Mouse (Mus musculus) lung, postnatal 4 days (tissue): ENCODE measurements around the gene Lin54.
A peak's percentile ranks its signal among the peaks of the same experiment; 100 is the strongest.

Experiments used
- DNase-seq, 2 experiments: peaks; one replicate each; pipeline ENCODE4 v3.0.0; 2021

Gene Lin54

DNA sequence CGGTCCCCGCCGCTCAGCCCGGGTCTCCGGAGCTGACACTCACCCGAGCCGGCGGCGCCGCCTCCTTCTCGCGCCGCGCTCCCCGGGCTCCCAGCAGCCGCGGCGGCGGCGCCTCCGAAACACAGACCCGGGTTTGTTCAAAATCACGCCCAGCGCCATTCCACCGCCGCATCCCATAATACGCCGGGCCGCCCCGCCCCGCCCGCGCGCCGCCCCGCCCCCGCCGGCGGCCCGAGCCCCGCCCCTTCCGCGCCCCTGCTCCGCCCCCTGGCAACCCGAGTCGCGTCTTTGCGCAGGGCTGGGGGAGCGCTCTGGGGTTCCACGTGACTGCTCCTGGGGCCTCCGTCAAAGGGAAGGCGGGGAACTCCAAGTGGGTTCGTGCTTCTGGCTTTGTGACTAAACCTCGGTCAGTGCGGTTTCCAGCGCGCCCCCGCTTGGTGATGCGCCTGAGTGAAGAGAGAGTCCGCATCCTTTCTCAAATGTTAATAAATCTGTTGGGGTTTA is at the start of gene Lin54:
Lin54 (minus strand) TSS at position 182 of the 504 bp plus-strand sequence.
- peak; percentile 90 to 94 for DNase-seq

DNA sequence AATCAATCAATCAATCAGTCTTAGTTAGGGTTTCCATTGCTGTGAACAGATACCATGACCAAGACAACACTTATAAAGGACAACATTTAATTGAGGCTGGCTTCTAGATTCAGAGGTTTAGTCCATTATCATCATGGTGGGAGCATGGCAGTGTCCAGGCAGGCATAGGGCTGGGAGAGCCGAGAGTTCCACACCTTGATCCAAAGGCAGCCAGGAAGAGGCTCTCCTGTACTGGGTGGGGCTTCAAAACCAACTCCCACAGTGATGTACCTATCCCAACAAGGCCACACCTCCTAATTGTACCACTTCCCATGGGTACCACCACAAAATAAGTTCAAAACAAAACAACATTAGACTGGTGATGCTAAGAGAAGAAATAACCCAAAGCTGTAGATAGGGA is 49.7 kb upstream of the Lin54 start:
- DNase-seq: no peak

DNA sequence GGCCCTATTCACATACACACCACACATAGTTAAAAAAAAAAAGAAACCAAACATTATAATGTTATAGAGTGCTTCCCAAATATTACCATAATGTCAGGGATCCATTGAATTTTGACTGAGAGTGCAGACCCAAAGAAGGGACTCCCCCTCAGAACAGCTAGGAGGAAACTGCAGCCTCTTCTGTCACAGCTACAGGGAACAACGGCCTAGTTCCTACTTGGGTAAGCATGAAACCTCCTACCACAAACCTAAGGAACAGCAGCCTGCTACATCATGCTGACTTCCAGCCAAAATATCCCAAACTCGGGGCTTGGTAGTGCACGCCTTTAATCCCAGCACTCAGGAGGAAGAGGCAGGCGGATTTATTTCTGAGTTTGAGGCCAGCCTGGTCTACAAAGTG is 48.9 kb upstream of the Lin54 start:
- no peak for DNase-seq

DNA sequence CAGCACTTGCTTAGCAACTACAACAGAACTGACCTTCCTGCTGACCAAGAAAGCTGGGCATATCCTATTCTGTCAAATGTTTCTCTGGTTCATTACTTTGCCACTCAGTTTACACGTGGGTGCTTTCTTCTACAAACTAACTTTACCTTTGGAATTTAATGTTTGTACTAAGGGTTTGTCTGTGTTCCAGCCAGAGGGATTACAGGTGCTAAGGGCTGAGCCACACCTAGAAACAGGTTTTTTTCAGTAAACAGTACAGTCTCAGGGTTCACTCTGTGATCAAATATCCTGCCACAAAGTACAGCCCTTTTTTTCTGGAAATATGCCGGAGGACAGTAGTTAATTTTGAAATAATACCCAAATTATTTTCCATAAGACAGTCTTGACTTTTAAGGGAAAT is 47.8 kb upstream of the Lin54 start:
- no peak for DNase-seq

DNA sequence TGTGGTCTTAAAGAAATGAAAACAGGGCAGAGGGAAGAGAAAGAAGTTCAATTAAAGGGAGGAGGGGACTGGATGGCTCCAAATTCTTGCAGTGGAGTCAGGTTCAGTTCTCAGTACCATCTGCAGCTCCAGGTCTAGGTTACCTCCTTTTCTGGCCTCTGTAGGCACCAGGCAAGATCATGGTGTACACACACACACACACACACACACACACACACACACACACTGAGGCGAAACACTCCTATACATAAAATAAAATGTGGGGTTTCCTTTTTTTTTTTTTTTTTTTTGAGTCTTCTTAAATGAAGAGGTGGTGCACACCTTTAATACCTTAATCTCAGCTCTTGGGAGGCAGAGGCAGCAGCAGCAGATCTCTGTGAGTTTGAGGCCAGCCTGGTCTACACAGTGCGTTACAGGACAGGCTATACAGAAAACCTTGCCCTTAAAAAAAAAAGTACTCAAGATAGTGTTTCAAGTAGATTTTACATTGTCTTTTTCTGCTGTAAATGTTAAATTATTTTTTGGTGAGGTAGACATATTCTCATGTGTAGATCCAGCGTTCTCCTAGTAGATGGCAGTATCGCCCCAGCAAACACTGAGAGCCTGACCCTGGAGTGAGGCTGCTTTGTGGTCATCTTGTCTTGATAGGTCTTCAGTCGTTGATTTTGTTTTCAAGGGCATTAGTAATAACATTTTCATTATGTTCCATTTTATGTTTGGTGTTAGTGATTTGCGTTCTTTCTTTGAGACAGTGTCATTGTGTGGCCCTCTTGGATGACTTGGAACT is 46.0 kb upstream of the Lin54 start:
- DNase-seq: peak in 1 of 2 experiments; percentile 39

DNA sequence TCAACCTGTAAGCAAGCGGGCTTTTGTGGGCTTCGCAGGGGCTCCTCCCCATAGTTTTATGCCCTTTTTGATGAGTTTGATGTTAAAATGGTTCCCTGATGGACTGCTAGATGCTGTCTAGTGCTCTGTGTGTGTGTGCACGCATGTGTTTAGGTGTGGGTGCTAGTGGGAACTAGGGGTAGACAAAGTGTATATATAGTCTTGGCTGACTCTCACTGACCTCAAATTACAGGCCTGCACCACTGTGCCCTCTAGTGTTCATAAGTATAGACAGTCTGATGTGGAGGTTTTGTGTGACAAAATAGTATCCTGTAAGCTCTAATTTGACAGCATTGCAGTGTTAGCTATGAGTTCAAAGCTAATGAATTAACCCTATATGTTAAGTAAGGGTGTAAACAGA is 36.2 kb upstream of the Lin54 start:
- DNase-seq: peak in 1 of 2 experiments; percentile 47

DNA sequence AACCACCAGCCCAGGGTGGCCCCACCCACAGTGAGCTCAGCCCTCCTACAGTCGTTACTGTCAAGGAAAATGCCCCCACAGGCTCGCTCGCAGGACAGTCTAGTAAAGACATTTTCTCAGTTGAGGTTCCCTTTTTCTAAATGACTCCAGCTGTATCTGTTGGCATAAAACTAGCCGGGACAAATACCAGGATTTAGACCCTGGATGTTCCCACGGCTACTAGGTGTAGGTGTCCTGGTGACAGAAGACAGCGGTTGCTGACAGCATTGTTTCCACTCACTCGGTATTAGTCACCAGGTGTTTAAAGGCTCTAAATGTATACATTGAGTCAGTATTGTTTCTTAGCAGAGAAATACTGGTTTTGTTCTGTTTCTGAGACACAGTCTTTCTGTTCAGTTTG is 35.4 kb upstream of the Lin54 start:
- no peak for DNase-seq

DNA sequence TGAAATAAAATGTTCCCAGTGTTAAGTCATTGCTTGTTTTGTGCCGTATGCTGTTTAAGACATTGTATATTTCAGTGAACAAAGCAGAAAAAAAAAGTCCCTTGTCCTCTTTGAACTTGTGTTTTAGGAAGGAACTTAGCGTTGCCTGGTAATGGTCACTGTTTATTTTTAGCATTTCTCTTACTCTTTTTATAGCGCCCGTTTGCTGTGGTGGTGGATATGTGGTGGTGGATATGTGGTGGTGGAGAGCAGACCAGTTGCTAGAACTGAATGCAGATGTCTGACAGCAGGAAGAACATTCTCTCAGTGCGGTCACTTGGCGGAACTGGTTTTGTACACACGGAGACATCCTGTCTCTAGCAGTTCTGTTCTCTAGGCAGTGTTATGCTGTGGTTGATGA is 25.7 kb upstream of the Lin54 start:
- DNase-seq: peak; percentile 59 to 69

DNA sequence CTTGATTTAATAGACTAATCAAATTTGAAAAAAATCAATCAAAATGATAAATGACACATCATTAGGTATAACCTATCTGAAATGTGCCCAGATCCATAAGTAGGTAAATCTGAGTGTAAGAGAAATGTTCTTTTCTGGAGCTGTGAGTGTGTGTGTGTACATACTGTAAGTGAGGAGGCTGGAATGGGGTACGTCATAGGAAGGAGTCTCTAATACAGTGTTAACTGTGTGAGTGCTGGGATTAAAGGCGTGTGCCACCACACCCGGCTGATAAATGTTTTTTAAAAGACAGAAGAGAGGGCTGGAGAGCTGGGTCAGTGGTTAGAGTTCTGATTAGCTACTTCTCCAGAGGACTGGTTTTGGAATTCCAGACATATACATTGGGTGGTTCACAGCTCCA is 25.2 kb upstream of the Lin54 start:
- no peak for DNase-seq

DNA sequence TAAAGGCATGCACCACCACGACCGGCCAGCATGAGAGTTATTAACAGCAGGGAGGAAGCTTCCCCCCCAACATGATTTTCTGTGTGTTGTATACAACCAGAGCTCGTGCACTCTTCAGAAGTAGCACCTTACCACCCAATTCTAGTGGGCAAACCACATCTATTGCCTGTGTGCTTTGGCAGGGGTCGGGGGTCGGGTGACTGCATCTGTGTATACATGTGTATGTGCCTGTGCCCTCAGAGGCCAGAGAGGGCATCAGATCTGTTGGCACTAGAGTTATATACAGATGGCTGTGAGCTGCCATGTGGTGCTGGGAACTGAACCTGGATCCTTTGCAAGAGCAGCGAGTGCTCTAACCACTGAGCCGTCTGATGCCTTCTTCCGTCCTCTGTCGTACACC is 24.5 kb upstream of the Lin54 start:
- no peak for DNase-seq

DNA sequence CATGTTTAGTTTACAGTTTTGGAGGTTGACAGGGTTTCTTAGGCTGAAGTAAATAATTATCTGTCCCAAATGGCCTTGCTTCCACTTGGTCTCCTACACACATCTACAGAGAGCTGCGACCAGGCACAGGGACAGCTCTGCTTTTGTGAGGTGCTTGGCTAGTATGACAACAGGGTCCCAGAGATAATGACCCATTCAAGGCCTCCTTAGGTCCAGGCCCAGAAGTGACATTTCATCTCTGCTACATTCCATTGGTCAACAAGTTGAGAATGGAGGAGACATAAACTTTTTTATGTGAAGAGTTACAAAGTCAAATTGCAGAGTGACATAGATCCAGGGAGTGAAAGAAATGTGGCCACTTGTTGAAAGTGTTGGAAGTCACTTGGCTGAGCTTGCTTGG is 22.9 kb upstream of the Lin54 start:
- DNase-seq: no peak

DNA sequence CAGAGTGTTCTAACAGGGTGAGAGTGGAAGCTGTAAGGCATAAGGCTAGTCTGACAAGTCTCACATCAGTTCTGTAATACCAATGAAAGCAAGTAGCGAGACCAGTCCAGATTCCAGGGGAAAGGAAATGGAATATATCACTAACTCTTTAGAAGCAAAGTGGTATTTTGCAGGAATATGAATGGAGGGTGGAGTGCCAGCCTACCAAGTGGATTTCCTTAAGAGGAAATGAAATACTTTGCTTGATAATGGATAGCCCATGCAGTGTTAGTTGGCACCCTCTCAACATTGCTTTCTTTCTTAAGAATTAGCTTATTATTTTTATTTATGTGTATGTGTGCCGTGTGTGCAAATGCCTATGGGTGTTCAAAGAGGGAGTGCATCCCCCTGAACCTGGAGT is 19.8 kb upstream of the Lin54 start:
- DNase-seq: no peak

DNA sequence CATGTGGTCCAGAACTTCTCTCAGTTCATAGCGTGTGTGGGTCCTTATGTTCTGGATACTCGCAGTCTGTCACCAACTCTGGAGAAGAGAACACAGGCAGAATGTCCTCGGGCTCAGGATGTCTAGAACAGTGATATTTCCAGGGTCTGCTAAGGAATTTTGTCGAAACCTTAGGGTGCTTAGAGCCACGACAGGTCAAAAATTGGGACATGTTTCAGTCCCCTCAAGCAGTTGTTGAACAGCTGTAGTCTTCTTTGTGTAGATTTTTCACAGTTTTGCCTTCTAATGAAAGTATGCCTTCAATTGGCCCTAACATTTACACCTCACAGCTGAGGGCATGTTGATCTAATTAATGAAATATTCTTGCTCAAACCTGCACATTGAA is 18.6 kb upstream of the Lin54 start:
- no peak for DNase-seq

DNA sequence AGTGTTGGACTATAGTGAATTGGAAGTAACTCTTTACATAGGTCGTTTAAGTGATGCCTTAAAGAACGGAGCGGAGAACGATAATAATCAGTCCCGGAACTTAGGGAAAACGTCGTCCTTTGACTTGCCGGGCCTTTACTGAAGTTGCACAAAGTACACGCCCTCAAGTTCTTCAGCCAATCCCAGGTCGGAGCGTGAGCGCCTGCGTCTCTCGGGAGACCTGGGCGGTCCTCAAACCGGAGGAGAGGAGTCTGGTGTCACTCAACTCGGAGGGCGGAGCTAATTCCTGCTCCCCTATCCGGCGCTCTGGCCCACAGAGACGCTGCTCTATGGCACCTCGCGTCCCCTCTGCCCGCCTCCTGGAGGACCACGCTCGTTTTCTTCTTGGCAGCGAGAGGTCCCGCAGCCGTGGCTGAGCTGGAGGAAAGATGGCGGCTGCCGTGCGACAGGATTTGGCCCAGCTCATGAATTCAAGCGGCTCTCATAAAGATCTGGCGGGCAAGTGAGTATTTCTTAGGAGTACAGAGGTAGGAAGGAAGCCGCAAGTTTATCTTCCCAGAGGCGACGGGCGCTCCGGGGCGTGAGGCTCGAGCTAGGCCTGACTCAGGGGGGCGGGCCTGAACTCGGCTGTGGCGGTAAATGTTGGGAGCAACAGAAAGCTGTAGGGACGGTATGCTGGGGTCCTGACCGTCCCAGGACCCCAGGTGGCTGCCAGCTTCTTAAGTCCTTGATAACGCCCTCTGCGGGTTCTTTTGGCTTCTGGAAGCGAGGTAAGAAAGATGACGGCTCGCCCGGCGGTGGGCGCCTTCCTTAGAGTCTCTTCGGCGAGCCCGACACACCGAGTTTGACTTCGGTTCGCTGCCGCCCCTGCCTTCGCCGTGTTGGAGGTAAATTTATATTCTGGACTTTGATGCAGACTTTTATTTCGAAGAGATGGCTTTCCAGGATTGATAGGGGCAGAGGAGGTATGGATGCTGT is 17.9 kb upstream of the Lin54 start, which contains the start of gene Cops4:
Cops4 (plus strand) TSS at position 261 of the 978 bp plus-strand sequence.
- peak; percentile 98 to 99 for DNase-seq

DNA sequence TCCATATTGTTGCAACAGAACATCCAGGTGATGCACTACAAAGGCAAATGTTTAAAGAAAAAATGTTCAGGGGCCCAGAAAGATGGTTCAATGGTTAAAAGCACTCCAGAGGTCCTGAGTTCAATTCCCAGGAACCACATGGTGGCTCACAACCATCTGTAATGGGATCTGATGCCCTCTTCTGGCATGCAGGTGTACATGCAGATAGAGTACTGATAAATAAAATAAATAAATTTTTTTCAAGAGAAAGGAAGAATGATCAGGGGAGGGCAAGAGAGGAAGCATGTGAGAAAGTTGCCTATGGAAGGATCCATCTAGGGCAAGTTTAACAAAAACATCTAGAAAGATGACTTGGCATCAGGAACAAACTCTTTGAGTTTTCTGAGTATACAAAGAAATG is 12.1 kb upstream of the Lin54 start:
- no peak for DNase-seq

DNA sequence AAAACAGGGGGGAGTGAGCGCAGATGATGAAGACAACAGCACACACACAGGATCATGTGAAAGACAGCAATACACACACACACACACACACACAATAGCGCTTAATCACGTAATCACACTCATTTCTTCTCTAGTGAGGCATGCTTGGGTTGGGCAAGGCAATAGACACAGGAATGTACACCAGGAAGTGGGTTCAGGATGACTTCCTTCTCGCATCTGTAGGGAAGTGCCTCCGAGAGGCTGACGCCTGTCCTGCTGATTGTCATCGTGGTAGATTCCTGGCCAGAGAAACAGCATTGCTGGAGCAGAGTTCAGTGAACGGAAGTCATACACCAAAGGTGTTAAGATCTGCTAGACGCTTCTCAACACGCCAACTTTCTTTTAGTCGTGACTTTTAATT is 8.8 kb upstream of the Lin54 start:
- peak in 1 of 2 experiments; percentile 12 for DNase-seq

DNA sequence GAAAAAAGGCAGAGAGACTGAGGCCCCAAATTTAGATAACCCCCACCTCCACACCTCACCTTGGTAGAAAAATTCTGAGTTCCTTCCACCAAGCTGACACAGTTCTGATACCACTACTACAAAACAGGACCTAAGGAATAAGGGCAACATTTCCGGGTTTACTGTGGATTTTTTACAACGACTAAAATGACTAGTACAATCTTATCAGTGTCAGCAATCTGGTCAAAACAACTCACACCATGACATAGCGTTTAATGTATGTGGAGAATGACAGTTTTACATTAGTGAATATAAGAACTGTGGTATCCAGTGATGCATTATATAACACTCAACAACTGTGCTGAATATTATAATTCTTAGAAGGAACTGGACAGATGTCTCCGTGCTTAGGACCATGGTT is 828 bp upstream of the Lin54 start:
- no peak for DNase-seq

DNA sequence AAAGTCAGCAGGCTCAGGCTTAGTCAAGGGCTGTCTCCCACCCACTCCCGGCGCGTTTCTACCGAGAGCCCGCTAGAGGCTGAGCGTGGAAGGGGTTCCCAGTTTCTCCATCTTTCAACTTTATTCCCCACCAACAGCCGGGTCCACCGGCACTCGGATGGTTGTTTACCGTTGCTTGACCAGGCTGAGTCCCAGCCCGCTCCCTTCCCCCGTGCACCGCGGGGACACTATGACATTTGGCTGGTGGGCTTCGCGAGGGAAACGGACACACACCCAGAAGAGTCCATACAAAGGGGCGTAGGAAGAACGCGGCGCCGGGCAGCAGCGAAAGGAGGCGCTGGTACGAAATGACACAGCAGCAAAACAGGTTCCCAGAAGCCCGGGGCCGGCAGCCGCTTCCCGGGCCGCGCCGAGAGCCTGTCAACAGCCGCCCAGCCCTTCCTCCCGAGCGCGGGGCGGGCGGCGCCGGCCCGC is 571 bp downstream of the Lin54 start:
- DNase-seq: peak; percentile 41 to 54

DNA sequence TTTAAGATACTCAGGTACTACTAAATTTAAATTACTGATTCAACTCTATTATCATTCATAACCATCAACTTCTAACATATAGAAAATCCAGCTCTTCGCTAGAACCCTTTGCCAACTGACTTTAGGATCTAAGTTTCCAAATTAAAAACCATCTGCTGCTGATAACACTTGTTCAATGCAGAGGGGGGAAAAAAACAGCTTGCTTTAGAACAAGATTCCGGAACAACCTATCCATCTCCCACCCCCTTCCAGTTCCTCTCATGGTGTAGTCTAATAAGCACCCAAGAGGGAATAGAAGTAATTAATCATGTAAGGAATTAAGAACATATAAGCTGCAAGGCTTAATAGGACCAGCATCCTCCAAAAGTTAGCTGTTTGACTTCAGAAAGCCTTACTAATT is 1.2 kb downstream of the Lin54 start:
- DNase-seq: no peak

DNA sequence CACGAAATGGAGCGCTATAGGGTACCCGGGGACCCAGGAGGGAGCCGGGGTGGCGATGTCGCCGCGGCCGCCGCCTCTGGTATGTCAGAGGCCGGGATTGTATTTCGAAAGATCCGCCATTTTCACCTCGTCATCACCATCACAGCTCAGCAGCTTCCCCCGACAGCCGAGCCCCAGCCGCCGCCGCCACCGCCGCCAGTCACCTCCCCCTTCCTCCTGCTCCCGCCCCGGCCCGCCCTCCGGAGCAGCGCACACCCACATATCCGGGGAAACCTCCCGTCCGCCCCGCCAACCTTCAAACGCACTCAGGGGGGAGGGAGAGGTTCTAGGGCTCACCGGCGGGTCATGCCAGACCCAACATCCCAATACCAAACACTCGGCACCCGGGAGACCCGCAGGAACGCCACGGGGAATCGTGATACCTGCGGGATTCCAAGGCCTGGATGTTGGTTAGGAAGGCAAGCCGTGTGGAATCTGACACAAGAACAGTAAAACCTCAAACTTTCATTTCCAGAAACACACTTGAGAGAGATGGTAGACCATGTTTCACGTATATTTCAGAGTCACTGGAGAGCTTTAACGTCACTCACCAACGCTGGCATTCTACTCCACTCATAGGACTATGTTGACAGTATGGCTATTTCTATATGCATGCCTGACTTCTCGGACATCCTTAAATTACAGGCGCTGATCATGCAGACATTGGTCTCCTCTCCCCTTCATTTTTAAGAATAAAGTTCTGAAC is 1.8 kb downstream of the Lin54 start:
- peak; percentile 88 to 90 for DNase-seq

DNA sequence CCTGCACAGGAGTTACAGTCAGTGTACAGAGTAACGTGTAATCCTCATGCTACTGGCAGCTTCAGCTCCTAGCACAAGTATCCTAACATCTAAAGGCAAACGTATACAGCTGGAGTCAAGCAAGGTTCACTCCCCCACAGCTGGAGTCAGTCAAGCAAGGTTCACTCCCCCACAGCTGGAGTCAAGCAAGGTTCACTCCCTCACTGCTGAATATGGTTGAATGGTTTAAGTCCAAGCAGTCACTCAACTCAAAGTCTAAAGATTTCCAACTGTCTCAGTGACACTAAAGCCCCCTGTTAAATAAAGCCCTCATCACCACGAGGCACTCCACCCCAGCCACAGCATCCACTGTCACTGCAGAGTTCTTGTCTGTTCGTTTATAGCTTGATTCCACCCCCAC is 8.7 kb downstream of the Lin54 start:
- no peak for DNase-seq

DNA sequence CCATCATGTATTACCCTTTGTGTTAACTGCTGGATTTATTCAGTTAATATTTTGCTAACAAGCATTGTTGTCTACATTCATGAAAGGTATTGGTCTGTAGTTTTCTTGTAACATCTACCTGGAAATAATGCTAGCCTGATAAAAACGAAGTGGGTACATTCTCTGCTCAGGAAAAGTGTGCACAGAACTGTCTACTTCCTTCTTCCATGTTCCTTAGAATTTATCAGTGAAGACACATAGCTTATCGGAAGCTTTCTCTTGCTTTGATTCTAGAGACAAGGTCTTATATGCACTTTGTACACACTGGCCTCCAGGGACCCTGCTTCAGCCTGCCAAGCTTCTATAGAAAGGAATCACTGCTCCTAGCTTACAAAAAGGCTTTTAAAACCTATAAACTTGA is 11.1 kb downstream of the Lin54 start:
- DNase-seq: no peak

DNA sequence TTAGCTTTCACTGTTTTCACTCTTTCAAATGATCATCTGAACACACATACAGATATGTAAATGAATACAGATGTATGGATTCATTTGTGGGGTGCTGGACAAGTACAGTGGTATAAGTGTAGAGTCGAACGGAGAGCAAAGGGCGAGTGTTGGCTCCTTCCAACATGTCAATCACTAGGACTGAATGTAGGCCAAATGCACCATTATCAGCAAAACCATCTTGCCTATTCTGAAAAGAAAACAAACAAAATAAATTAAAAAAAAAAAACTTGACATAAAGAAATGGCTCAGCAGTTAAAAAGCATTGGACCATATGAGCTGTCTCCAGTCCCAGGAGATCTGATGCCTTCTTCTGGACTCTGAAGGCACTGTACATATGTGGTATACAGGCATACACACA is 12.2 kb downstream of the Lin54 start:
- DNase-seq: no peak
